Mouse (Mus musculus): ENCODE data around the gene Mapk13.
"Not testable (repeated sequence)": the region's sequence is repeated elsewhere in the genome, so short reads cannot be mapped to it uniquely, and the experiment has no call there.

Gene Mapk13

DNA sequence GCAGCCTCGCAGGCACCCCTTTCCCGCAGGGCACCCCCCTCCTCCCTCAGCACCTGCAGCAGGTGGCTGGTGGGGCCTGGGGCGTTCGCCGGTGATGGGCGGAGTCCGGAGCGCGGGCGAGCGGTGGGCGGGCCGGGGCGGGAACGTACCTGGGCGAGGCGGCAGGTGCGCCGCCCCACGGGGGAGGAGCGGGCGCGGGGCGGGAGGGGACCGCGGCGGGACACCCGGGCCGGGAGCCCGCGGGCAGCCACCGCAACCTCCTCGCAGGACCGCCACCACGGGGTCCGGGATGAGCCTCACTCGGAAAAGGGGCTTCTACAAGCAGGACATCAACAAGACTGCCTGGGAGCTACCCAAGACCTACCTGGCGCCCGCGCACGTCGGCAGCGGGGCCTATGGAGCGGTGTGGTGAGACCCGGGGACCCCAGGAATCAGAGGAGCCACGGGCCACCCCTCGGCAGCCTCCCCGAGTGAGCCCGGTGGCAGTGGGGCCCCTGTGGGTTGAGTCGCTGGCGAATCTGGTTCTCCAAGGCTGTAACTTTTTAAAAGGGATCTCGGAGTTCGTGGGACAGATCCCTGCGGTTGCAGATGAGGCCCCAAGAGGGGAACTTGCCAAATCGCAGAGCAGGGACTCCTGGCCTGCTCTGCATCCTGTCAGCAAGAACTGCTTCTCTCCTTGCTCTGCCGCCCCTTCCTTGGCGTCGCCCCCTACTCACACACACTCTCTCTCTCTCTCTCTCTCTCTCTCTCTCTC lies at the start of gene Mapk13:
Gene Mapk13, plus strand, starts transcription at position 177 of the 754 bp plus-strand sequence.
- ChIA-PET POLR2A (interaction anchor here in 3 of 4 experiments (0.5 to 2.9 kb wide), 13 partner anchors 8 to 439 kb away, joined by 3 to 17 read pairs (median 4); no protein-coding TSS in a partner anchor), CTCF (interaction anchor here in 3 of 4 experiments (0.5 to 1.5 kb wide), 3 partner anchors 11 to 1142 kb away, joined by 3 to 4 read pairs (median 4); no protein-coding TSS in a partner anchor)

GRCm38 (mm10) chr17:28725783-28726182 lies 43.3 kb upstream of the Mapk13 start, which contains the start of gene AC170998.1:
Gene AC170998.1 (plus strand): TSS chr17:28726083.
- ChIA-PET CTCF (interaction anchor here in 1 of 4 experiments (0.6 kb wide), 1 partner anchor 303 kb away, joined by 3 read pairs; no protein-coding TSS in a partner anchor), POLR2A (interaction anchor here in 2 of 4 experiments (1.1 to 2.3 kb wide), 4 partner anchors 9 to 33 kb away, joined by 3 to 8 read pairs (median 3); no protein-coding TSS in a partner anchor)

GRCm38 (mm10) chr17:28727511-28727910 lies 41.6 kb upstream of the Mapk13 start:
- CTCF ChIA-PET, result not testable (repeated sequence)
- POLR2A ChIA-PET, result interaction anchor here in 3 of 4 experiments (0.6 to 2.3 kb wide), 6 partner anchors 11 to 715 kb away, joined by 3 to 8 read pairs (median 4); partner anchors contain the start of gene Srsf3 (in 1 of the 3)

GRCm38 (mm10) chr17:28735317-28736105 lies 33.6 kb upstream of the Mapk13 start:
- POLR2A ChIA-PET, result interaction anchor here in 2 of 4 experiments (1.1 to 1.7 kb wide), 6 partner anchors 12 to 44 kb away, joined by 3 to 6 read pairs (median 4); partner anchors contain the start of gene Mapk14 (in 1 of the 2)

DNA sequence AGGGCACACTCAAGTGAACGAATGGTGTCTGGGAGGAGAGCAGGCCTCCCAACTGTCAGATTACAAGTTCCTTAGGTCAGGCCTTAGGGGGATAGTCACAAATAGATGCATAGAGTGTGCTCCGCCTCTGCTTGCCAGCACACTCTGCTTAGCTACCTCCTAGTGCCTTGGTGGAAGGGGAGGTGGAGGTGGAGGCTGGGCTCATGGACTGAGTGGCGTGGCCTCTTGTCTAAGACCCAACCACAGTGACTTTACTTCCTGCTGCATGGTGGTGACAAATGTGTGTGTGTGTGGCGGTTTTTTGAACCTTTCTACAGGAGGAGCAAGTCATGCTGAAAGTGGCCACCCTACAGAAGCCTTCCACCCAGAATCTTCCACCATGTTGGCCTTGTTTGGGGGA lies 32.6 kb upstream of the Mapk13 start:
- ChIA-PET CTCF (no interaction called here), POLR2A (interaction anchor here in 3 of 4 experiments (1.0 to 1.2 kb wide), 3 partner anchors 11 to 159 kb away, joined by 3 to 4 read pairs (median 3); no protein-coding TSS in a partner anchor)

More at GRCm38 (mm10) chr17:28735317-28736105, 33.6 kb upstream of the Mapk13 start:
- CTCF ChIA-PET, result interaction anchor here in 2 of 4 experiments (0.7 to 1.5 kb wide), 2 partner anchors 9 to 200 kb away, joined by 3 read pairs; no protein-coding TSS in a partner anchor

GRCm38 (mm10) chr17:28737973-28738372 lies 31.1 kb upstream of the Mapk13 start:
- POLR2A ChIA-PET, result interaction anchor here in 2 of 4 experiments (0.7 to 2.1 kb wide), 7 partner anchors 9 to 86 kb away, joined by 3 to 7 read pairs (median 3); no protein-coding TSS in a partner anchor

GRCm38 (mm10) chr17:28739244-28739643 lies 29.9 kb upstream of the Mapk13 start:
- CTCF ChIA-PET, result interaction anchor here in 1 of 4 experiments (1.1 kb wide), 1 partner anchor 249 kb away, joined by 4 read pairs; no protein-coding TSS in a partner anchor
- POLR2A ChIA-PET, result interaction anchor here in 2 of 4 experiments (0.5 to 2.1 kb wide), 6 partner anchors 8 to 1716 kb away, joined by 3 to 15 read pairs (median 4); no protein-coding TSS in a partner anchor

More at GRCm38 (mm10) chr17:28737973-28738372, 31.1 kb upstream of the Mapk13 start:
- CTCF ChIA-PET, result no interaction called here

DNA sequence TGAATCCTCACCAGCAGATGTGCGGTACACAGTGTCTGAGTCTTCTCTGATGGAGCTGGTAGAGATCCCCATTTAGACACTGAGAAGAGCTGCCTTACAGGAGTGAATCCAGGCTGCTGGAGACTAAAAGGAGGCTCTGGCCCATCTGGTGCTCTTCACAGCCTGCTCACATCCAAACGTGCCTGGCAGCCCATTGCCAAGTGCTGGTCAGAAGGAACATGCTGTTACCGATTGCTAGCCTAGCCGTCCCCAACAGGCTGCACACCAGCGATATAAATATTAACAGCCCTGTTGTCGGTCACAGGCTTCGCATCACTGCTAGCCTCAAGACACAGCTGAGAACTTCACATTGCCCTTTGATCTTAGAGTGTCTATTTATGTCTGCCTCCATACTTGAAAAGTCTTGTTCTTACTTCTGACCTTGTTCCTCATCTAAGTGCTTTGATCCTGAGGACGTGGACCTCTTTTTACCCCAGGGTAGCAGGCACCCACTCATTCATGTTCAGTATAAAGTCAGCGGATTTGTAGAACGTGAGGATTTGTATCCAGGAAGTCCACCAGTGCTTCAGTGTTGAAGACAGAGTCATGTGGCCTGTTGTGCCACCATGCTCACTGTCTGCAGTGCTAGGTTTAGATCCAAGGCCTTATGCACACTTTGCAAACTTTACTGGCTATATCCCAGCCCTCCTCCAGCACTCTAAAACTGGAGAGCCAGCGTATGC lies 25.8 kb upstream of the Mapk13 start:
- CTCF ChIA-PET, result interaction anchor here in 3 of 4 experiments (0.5 to 1.5 kb wide), 5 partner anchors 134 to 695 kb away, joined by 3 to 6 read pairs (median 3); no protein-coding TSS in a partner anchor
- POLR2A ChIA-PET, result interaction anchor here in 1 of 4 experiments (0.6 to 1.6 kb wide), 5 partner anchors 9 to 151 kb away, joined by 3 to 5 read pairs (median 3); no protein-coding TSS in a partner anchor

DNA sequence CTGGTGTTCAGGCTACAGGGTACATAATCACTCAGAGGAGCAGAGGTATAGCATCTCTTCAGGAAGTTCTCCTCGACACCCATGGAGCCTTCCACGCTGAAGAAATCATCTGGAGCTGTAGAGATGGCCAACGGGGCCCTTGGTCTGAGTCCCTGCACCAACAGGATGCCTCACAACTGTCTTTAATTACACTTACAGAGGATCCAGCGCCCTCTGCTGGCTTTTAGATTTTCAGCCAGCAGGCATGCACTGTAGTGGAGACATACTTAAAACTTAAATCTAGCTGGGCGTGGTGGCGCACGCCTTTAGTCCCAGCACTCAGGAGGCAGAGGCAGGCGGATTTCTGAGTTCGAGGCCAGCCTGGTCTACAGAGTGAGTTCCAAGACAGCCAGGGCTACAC lies 25.2 kb upstream of the Mapk13 start:
- POLR2A ChIA-PET, result interaction anchor here in 1 of 4 experiments (0.9 to 1.6 kb wide), 4 partner anchors 10 to 151 kb away, joined by 3 to 5 read pairs (median 4); no protein-coding TSS in a partner anchor
- CTCF ChIA-PET, result interaction anchor here (0.5 to 1.5 kb wide), 9 partner anchors 10 to 151 kb away, joined by 3 to 8 read pairs (median 3); no protein-coding TSS in a partner anchor

- POLR2A ChIA-PET, result interaction anchor here in 1 of 4 experiments (1.2 kb wide), 1 partner anchor 11 kb away, joined by 3 read pairs; no protein-coding TSS in a partner anchor
- CTCF ChIA-PET, result interaction anchor here in 1 of 4 experiments (1.2 kb wide), 1 partner anchor 11 kb away, joined by 3 read pairs; no protein-coding TSS in a partner anchor
Measured at GRCm38 (mm10) chr17:28745773-28746172, 23.3 kb upstream of the Mapk13 start.

GRCm38 (mm10) chr17:28748001-28748400 lies 21.1 kb upstream of the Mapk13 start:
- ChIA-PET CTCF (no interaction called here), POLR2A (interaction anchor here in 2 of 4 experiments (1.3 to 1.7 kb wide), 5 partner anchors 10 to 146 kb away, joined by 3 to 7 read pairs (median 4); partner anchors contain the start of gene Mapk14 (in 1 of the 2))

DNA sequence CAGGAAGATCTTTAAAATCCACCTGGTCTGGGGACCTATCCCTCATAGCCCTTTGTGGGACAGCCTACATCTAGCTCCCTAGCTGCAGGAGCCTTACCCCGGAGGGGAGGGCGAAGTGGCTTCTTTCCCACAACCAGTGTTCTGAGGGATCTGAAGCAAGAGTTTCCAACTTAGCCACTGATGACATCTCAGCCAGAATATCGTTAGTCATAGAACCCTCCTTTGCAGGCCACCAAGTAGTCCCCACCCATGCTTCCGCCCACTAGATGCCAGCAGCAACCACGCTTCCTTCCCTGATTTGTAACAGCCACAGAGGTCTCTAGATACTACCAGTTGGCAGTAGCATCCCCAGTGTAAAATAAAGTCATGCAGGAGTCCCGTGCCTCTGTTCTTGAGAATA lies 18.5 kb upstream of the Mapk13 start:
- ChIA-PET POLR2A (no interaction called here), CTCF (no interaction called here)

DNA sequence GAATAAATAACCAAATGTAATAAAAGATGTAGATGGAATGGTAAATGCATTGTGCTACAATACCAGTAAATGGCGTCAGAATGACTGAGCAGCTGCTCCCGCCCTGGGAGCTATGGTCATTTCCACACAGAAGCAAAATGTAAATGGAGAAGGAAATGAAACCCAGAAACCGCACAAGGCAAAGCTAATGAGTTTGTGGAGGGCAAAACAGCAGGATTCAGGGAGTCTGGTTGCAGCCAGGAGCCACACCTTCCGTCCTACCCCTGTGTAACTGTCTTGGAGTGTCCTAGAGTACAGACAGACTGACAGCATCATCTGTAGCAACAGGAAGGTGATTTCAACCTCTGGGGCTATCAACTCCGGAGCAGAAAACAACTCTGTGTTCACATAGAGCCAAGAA lies 12.7 kb upstream of the Mapk13 start:
- POLR2A ChIA-PET, result interaction anchor here in 1 of 4 experiments (0.6 to 1.2 kb wide), 4 partner anchors 11 to 45 kb away, joined by 3 to 4 read pairs (median 3); no protein-coding TSS in a partner anchor
- CTCF ChIA-PET, result interaction anchor here in 2 of 4 experiments (0.6 to 2.3 kb wide), 7 partner anchors 11 to 219 kb away, joined by 3 to 6 read pairs (median 4); no protein-coding TSS in a partner anchor

DNA sequence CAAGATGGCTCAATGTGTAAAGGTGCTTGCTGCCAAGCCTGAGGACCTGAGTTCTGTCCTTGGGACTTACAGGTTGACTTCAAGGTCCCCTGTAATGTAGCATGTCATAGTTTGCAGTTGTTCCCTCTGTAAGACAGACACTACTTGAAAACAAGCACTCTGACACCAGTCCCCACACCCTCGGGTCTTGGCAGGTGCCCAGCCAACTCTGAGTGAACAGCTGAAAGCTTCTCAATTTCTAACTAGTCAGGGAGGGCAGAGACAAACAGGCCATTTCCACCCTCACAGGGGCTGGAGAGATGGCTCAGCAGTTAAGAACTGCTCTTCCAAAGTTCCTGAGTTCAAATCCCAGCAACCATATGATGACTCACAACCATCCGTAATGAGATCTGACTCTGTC lies 11.6 kb upstream of the Mapk13 start:
- ChIA-PET POLR2A (interaction anchor here in 1 of 4 experiments (0.6 kb wide), 1 partner anchor 242 kb away, joined by 3 read pairs; no protein-coding TSS in a partner anchor), CTCF (interaction anchor here in 1 of 4 experiments (0.6 to 2.3 kb wide), 2 partner anchors 119 to 579 kb away, joined by 4 to 6 read pairs; no protein-coding TSS in a partner anchor)

DNA sequence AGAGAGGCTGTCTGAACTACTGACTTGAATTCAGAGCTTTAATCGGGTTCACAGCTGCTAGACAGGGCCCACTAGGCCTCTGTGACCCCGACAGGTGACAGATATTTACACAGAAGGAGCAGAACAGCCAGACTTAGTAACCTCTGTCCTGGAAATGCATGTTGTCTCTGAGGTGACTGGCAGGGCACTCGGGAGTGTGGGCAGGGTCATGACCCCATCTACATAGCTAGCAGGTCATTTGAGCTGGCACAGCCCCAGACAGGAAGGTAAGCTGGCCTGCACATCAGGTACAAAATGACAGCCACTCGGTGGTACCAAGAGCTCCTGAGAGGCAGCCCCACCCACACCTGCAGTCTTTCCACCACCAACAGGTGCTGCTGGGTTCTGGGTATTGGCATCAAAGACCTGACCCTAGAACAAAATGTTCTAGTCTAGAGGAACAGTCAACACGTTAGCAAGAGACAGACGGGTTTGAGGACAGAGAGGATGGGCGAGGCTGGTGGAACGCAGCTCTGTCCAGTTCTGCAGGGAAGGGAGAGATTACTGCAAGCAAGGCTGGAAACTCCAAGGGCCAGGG lies 8.3 kb upstream of the Mapk13 start:
- CTCF ChIA-PET, result interaction anchor here in 3 of 4 experiments (0.7 to 1.5 kb wide), 8 partner anchors 8 to 148 kb away, joined by 3 to 7 read pairs (median 3); no protein-coding TSS in a partner anchor
- POLR2A ChIA-PET, result interaction anchor here in 2 of 4 experiments (0.5 to 1.7 kb wide), 6 partner anchors 9 to 166 kb away, joined by 3 to 7 read pairs (median 4); partner anchors contain the start of gene Mapk14 (in 1 of the 2)

DNA sequence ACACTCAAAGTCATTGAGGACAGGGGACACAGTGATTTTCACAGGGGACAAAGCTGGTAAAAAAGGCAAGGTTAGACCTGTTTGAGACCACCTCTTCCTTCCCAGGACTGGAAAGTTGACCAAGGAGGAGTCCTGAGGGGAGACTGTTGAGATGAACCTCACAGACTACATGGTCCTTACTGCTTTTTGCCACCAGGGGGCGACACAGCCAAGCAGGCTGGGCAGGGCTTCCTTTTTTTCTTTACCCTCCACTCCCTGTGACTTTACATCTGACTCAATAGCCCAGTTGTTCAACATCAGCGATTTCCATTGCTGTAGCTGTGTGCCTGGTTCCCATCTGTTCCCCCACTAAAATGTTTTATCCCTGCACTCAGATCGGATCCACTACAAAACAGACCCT lies 7.2 kb upstream of the Mapk13 start:
- POLR2A ChIA-PET, result interaction anchor here in 2 of 4 experiments (1.0 to 1.7 kb wide), 4 partner anchors 26 to 165 kb away, joined by 3 to 5 read pairs (median 4); partner anchors contain the start of gene Mapk14 (in 1 of the 2)
- CTCF ChIA-PET, result interaction anchor here in 2 of 4 experiments (0.6 to 1.3 kb wide), 6 partner anchors 16 to 166 kb away, joined by 3 to 4 read pairs (median 3); no protein-coding TSS in a partner anchor

Data from embryonic stem cell, embryonic (primary cell).